Mouse (Mus musculus): ENCODE measurements around the gene Hist1h1t. TPM values are rescaled to one million over a fixed set of nuclear protein-coding genes. Genes with fewer than 3 reads are reported as not detected.

Gene Hist1h1t
- polyA plus RNA-seq, 1 experiment from 2014 or later, result not detected

DNA sequence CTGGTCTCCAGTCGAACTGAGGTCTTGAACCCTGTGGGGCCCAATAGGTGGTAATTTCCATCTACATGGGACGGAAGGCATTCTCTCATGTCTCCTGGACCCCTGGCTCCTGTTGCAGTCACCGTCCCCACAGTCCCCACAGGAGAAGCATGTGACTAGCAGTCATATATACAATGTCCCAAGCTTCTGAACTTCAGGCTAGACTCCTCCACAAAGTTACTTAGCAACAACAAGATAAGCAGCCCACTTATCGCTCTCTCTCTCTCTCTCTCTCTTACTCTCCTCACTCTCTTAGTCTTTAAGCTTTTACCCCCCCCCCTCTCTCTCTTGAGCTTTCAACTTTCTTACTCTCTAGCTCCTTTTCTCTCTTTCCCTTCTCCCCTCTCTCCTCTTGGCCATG lies 28.6 kb downstream of the Hist1h1t start:
- H3K27me3 ChIP-seq, result no peaks in the 10 kb centered on the region
- H3K27ac ChIP-seq (replicated peaks), result no peak overlapping the region
- WGBS, result 92% methylated on average over 4 of the region's 4 CpGs
- no peak overlapping the region for H3K4me3 ChIP-seq
- no peak overlapping the region for H3K9ac ChIP-seq (replicated peaks)
- H3K4me1 ChIP-seq, result no peaks in the 10 kb centered on the region
- H3K36me3 ChIP-seq, result no peaks in the 10 kb centered on the region
- H3K9me3 ChIP-seq, result no peaks in the 10 kb centered on the region
- ATAC-seq (ENCODE audit: low FRiP score, low read depth), result no peak
- no peak overlapping the region for H3K4me2 ChIP-seq (replicated peaks)

- no CpG with 5 or more reads among the region's 1 CpGs for WGBS
- Histone ChIP-seq H3K27me3 (no peaks in the 10 kb centered on the region), H3K9ac (replicated peaks) (no peak overlapping the region), H3K27ac (replicated peaks) (no peak overlapping the region), H3K36me3 (no peaks in the 10 kb centered on the region), H3K9me3 (no peaks in the 10 kb centered on the region), H3K4me3 (no peak overlapping the region), H3K4me1 (no peaks in the 10 kb centered on the region), H3K4me2 (replicated peaks) (no peak overlapping the region)
- ATAC-seq (ENCODE audit: low FRiP score, low read depth), result no peak
Measured at GRCm38 (mm10) chr13:23725213-23725612, 29.6 kb downstream of the Hist1h1t start.

DNA sequence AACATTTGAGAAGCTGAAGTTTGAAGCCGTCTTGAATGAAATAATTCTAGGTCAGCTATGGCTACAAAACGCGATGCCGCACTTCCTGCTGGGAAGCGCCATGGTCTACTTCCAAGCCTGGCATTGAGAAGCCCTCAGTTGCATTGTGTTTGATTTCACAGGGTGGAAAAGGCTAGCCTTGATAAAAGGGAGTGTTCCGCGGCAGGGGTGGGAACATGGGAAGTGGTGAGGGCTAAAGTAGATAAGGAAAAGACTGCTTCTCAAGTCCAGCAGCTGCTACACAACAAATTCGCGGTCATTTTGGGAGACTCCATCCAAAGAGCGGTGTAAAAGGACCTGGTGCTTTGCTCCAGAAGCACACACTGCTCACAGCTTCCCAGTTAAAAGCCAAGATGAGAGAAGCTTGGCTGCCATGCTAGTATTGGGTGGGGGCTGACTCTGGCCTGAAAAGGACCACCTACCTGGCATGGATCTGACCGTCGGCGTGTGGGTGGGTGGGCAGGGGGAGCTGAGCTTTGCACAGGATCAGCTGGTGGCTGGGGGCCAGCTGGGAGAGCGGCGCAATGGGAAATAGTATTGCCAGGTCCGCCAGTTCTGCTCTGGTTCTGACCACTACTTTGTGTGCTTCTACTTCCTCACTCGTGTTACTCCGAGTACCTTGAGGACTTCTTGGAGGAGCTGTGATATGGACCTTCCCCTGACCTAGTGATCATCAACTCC lies 33.0 kb downstream of the Hist1h1t start:
- 83% methylated on average over 18 of the region's 18 CpGs for WGBS
- Histone ChIP-seq H3K4me1 (no peaks in the 10 kb centered on the region), H3K9ac (replicated peaks) (no peak overlapping the region), H3K27me3 (no peaks in the 10 kb centered on the region), H3K27ac (replicated peaks) (no peak overlapping the region), H3K4me3 (no peak overlapping the region), H3K36me3 (no peaks in the 10 kb centered on the region), H3K4me2 (replicated peaks) (no peak overlapping the region), H3K9me3 (no peaks in the 10 kb centered on the region)
- ATAC-seq (ENCODE audit: low FRiP score, low read depth), result no peak

- H3K4me1 ChIP-seq, result no peaks in the 10 kb centered on the region
- no peak overlapping the region for H3K27ac ChIP-seq (replicated peaks)
- no peaks in the 10 kb centered on the region for H3K27me3 ChIP-seq
- no peaks in the 10 kb centered on the region for H3K9me3 ChIP-seq
- ATAC-seq (ENCODE audit: low FRiP score, low read depth), result no peak
- H3K36me3 ChIP-seq, result no peaks in the 10 kb centered on the region
- 94% methylated on average over 9 of the region's 9 CpGs for whole genome bisulfite sequencing
- H3K9ac ChIP-seq (replicated peaks), result no peak overlapping the region
- no peak overlapping the region for H3K4me3 ChIP-seq
- no peak overlapping the region for H3K4me2 ChIP-seq (replicated peaks)
Measured at GRCm38 (mm10) chr13:23729192-23729525, 33.5 kb downstream of the Hist1h1t start.

DNA sequence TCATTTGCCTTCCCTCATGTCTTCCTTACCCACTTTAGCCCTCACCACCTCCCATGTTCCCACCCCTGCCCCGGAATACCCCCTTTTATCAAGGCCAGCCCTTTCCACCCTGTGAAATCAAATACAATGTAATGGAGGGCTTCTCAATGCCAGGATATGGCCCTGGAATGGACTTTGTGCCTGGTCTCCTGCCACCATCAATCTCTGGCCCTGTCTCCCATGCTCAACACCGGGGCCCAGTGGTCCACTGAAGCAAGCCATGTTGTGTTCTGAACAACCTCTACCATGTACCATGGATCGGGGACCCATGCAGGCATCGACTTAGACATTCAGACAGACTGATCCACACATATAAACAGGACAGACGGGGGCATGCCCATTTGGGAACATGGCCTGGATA lies 34.1 kb downstream of the Hist1h1t start:
- 92% methylated on average over 5 of the region's 5 CpGs for WGBS

DNA sequence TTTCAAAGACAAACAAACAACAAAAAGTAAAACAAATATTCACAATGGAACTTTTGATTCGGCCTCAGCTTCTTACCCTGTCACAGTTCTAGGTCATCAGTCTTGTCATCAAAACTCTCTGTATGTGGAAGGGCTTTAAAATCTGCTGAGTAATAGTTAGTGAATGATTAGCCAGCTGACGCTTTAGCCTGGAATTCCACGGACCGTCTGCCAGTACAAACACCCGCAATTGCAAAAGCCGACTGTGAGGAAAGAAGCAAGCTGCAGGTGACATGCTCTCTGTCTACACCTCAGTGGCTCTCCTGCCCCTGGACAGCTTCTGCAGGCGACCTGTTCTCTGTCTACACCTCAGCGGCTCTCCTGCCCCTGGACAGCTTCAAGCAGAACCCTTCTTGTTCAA lies 34.9 kb downstream of the Hist1h1t start:
- H3K9ac ChIP-seq (replicated peaks), result no peak overlapping the region
- H3K27me3 ChIP-seq, result no peaks in the 10 kb centered on the region
- 71% methylated on average over 8 of the region's 8 CpGs for WGBS
- no peak overlapping the region for H3K27ac ChIP-seq (replicated peaks)
- no peak overlapping the region for H3K4me2 ChIP-seq (replicated peaks)
- no peaks in the 10 kb centered on the region for H3K9me3 ChIP-seq
- no peak overlapping the region for H3K4me3 ChIP-seq
- no peak for ATAC-seq (ENCODE audit: low FRiP score, low read depth)
- H3K4me1 ChIP-seq, result no peaks in the 10 kb centered on the region
- H3K36me3 ChIP-seq, result no peaks in the 10 kb centered on the region

More for the DNA sequence above, 34.1 kb downstream of the Hist1h1t start:
- Histone ChIP-seq H3K4me2 (replicated peaks) (no peak overlapping the region), H3K4me3 (no peak overlapping the region), H3K9ac (replicated peaks) (no peak overlapping the region), H3K9me3 (no peaks in the 10 kb centered on the region), H3K27me3 (no peaks in the 10 kb centered on the region), H3K36me3 (no peaks in the 10 kb centered on the region), H3K27ac (replicated peaks) (no peak overlapping the region), H3K4me1 (no peaks in the 10 kb centered on the region)
- no peak for ATAC-seq (ENCODE audit: low FRiP score, low read depth)

- Histone ChIP-seq H3K36me3 (no peaks in the 10 kb centered on the region), H3K4me1 (no peaks in the 10 kb centered on the region), H3K9ac (replicated peaks) (no peak overlapping the region), H3K4me3 (no peak overlapping the region), H3K27me3 (no peaks in the 10 kb centered on the region), H3K4me2 (replicated peaks) (no peak overlapping the region), H3K9me3 (no peaks in the 10 kb centered on the region), H3K27ac (replicated peaks) (no peak overlapping the region)
- WGBS, result 24% methylated on average over 8 of the region's 8 CpGs
- no peak for ATAC-seq (ENCODE audit: low FRiP score, low read depth)
Measured at GRCm38 (mm10) chr13:23732156-23732804, 36.7 kb downstream of the Hist1h1t start.

DNA sequence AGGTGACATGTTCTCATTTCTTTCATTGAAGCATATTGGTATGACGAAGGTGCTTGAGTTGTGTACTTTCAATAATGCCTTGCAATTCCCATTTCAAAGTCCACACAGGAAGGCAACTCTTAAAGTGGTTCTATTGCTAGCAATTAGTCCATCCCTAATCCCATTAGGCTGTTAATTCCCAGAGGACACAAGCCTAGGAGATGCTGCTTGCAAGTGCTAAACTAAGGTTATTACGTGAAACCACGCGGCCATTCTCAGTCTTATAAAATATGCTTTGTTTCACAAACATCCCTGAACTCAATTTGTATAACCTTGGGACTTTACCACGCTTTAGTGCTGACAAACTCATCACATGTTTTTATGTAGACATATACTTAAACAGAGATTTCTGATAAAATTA lies 41.5 kb downstream of the Hist1h1t start:
- peaks cover 24% of the 10 kb centered on the region for H3K4me1 ChIP-seq
- no peaks in the 10 kb centered on the region for H3K36me3 ChIP-seq
- H3K27me3 ChIP-seq, result no peaks in the 10 kb centered on the region
- H3K4me2 ChIP-seq (replicated peaks), result no peak overlapping the region
- H3K9me3 ChIP-seq, result no peaks in the 10 kb centered on the region
- no peak overlapping the region for H3K27ac ChIP-seq (replicated peaks)
- ATAC-seq (ENCODE audit: low FRiP score, low read depth), result no peak
- H3K9ac ChIP-seq (replicated peaks), result no peak overlapping the region
- WGBS, result 75% methylated on average over 5 of the region's 5 CpGs
- H3K4me3 ChIP-seq, result no peak overlapping the region

GRCm38 (mm10) chr13:23738041-23738440 lies 42.4 kb downstream of the Hist1h1t start:
- Histone ChIP-seq H3K27ac (replicated peaks) (peak overlapping the region; percentile 95), H3K36me3 (no peaks in the 10 kb centered on the region), H3K27me3 (no peaks in the 10 kb centered on the region), H3K4me2 (replicated peaks) (peak overlapping the region; percentile 95), H3K9ac (replicated peaks) (peak overlapping the region; percentile 69), H3K4me3 (peak overlapping the region; percentile 55; the same call in 1 of the 2 replicates), H3K9me3 (no peaks in the 10 kb centered on the region), H3K4me1 (peaks cover 24% of the 10 kb centered on the region)
- no peak for ATAC-seq (ENCODE audit: low FRiP score, low read depth)
- 23% methylated on average over 4 of the region's 4 CpGs for WGBS

DNA sequence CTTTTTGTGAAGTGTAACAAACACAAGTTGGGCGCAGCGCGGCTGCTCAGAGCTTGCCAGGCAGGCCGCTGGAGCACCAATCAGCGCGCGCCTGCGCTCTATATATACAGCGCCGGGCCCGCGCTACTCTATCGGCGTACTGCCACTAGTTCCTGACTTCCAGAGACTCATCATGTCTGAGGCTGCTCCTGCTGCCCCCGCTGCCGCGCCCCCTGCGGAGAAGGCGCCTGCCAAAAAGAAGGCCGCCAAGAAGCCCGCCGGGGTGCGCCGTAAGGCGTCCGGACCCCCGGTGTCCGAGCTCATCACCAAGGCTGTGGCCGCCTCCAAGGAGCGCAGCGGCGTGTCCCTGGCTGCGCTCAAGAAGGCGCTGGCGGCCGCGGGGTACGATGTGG lies 43.1 kb downstream of the Hist1h1t start, which contains the start of gene Hist1h1c:
Hist1h1c (plus strand) TSS at position 132 of the 392 bp plus-strand sequence.
- Histone ChIP-seq H3K27me3 (no peaks in the 10 kb centered on the region), H3K27ac (replicated peaks) (peak within 1 kb of the TSS; percentile 95), H3K4me3 (peak within 1 kb of the TSS; percentile 55), H3K4me2 (replicated peaks) (peak within 1 kb of the TSS; percentile 95), H3K9ac (replicated peaks) (peak within 1 kb of the TSS; percentile 69), H3K36me3 (no peaks in the 10 kb centered on the region), H3K4me1 (peaks cover 24% of the 10 kb centered on the region), H3K9me3 (no peaks in the 10 kb centered on the region)
- under 1% methylated on average over 37 of the region's 38 CpGs for WGBS
- ATAC-seq (ENCODE audit: low FRiP score, low read depth), result peak; percentile 96

GRCm38 (mm10) chr13:23739069-23739921 lies 43.7 kb downstream of the Hist1h1t start:
- ATAC-seq (ENCODE audit: low FRiP score, low read depth), result peak; percentile 80

DNA sequence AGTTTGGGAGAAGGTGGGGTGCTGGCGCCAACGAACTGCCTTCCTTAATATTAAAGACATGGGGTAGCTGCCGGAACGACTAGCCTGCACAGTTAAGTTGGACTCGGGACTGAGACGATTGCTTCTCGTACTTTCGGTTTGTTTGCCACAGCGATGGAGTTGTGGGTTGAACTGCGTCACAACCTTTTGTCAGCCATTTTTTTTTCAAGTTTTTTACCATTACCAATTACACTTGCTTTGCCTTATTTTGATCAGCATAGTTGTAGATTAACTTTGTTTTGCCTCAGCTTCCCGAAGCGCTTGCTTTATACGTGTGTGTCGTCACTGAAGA lies 44.3 kb downstream of the Hist1h1t start:
- WGBS, result 2% methylated on average over 14 of the region's 14 CpGs
- H3K4me3 ChIP-seq, result peak overlapping the region; percentile 55
- H3K4me1 ChIP-seq, result peaks cover 28% of the 10 kb centered on the region
- no peaks in the 10 kb centered on the region for H3K9me3 ChIP-seq
- no peaks in the 10 kb centered on the region for H3K27me3 ChIP-seq
- peak overlapping the region; percentile 95 for H3K4me2 ChIP-seq (replicated peaks)
- H3K36me3 ChIP-seq, result no peaks in the 10 kb centered on the region
- ATAC-seq (ENCODE audit: low FRiP score, low read depth), result no peak
- peak overlapping the region; percentile 95 for H3K27ac ChIP-seq (replicated peaks)
- H3K9ac ChIP-seq (replicated peaks), result peak overlapping the region; percentile 69

More at GRCm38 (mm10) chr13:23739069-23739921, 43.7 kb downstream of the Hist1h1t start:
- Histone ChIP-seq H3K27ac (replicated peaks) (peak overlapping the region; percentile 95), H3K4me2 (replicated peaks) (peak overlapping the region; percentile 95), H3K9me3 (no peaks in the 10 kb centered on the region), H3K4me1 (peaks cover 25% of the 10 kb centered on the region), H3K4me3 (peak overlapping the region; percentile 55), H3K9ac (replicated peaks) (peak overlapping the region; percentile 69), H3K36me3 (no peaks in the 10 kb centered on the region), H3K27me3 (no peaks in the 10 kb centered on the region)
- WGBS, result under 1% methylated on average over 39 of the region's 39 CpGs

All from midbrain, embryonic 12.5 days (tissue).